Mouse (Mus musculus): ENCODE results near the gene Luzp1. TPM values are rescaled to one million over a fixed set of nuclear protein-coding genes. Genes with fewer than 3 reads are reported as not detected.

The Luzp1 gene
- 6.9 TPM for polyA plus RNA-seq (2015; fragmentation: Illumina TruSeq; extraction: RNeasy Lipid Tissue Mini Kit (QIAGEN cat#74804); ENCODE audit: insufficient read depth, low read depth, low replicate concordance)

DNA sequence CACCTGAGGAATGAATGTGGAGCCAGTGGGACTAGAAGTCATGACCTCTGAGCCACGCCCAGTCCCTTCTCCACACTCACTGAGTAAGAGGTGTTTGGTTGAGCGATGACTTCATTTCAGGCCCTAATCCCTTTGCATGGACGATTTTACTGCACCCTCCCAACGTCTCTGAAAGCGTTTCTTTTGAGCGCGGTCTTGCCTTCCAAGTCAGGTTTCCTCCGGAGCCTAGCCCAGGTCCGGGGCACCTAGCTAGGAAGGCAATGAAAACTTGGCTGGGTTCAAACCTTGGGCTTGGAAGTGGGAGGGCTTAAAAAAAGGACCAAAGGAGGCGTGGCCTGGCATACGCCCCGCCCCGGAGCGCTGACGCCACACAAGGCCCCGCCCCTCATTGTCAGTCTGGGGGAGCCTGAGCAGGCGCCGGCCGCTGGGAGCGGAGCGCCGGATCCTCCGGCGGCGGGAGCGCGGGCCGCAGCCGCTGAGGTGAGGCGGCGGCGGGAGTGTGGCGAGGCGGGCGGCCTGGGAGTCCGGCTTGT, at the start of gene Luzp1:
Gene Luzp1 (plus strand): TSS at position 391 of the 533 bp plus-strand sequence.

DNA sequence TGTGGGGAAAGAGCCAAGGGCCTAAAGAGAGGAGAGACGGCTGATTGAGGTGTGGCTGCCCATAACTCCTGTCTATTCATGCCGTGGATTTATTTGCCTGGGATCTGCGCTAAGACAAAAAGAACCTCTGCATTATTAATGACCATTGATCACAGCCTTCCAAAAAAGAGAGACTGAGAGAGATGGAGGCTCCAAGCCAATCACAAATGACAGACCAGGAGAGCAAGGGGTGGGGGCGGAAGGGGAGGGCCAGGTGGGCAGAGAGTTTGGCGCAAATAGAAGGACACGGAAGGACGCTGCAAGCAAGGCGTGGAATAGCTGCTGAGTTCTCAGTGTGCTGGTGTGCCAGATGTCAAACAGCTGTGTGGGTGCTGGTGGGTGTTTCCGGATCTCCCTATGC, 46.3 kb upstream of the Luzp1 start, which contains the start of gene Htr1d:
Gene Htr1d (plus strand): TSS at position 301 of the 400 bp plus-strand sequence.

DNA sequence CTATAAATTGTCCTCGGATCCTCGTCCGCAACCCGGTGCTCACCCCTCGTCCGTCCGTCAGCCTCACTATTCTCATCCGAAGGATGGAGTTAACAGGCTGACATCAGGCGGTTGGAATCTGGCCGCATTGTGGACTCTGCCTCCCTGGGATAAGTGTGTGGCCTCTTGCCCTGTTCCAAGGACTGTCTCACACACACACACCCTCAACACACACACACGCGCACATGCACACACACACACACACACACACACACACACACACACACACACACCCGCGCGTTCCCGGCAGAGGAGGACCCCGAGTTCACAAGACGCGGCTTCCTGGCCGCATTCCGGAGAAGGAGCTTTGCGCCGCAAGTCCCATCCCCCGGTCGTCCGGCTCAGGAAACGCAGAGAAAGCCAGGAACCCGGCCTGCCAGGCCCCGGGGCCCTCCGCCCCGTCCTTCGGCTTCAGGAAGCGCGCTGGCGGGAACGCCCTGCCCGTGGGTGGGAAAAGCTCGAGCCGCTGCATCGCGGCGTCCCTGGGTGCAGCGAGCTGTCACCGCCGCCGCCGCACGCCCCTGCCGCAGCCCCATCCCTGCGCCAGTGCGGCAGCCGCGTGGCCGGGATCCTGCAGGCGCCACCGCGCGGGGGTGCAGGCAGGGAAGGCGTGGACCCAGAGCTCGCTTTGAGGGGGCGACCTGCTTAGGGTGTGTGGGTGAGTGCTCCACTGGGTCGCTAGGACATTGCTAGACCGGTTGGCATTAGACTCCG, 7.3 kb upstream of the Luzp1 start, which contains the start of gene 6030445D17Rik:
Gene 6030445D17Rik (plus strand): TSS at position 165 of the 753 bp plus-strand sequence.

DNA sequence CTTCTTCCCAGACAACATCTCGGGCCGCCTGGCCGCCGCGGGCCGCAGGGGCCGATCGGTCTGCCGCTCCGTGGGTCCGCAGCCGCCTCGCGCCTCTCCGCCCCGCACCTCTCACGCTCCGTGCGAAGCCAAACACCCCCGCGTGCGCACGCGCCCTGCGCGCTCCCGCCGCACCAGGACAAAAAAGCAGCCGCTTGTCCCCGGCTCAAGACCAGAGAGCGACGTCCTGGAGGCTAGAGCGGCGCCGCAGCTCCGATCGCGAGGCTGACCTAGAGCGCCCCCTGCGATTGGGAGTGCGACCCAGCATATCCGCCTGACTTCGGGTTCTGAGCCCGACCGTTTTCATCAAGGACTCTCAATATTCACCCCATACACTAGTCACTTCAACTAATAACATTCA, 133.0 kb downstream of the Luzp1 start, which contains the start of gene Kdm1a:
Gene Kdm1a (minus strand): TSS at position 156 of the 400 bp plus-strand sequence.

Other genes starting within 250 kb of the Luzp1 start
- gene Tcea3, start 222.0 kb upstream of the Luzp1 start, polyA plus RNA-seq (2015; fragmentation: Illumina TruSeq; extraction: RNeasy Lipid Tissue Mini Kit (QIAGEN cat#74804); ENCODE audit: insufficient read depth, low read depth, low replicate concordance) = 8.2 TPM
- gene Zfp46, start 185.1 kb upstream of the Luzp1 start, polyA plus RNA-seq (2015; fragmentation: Illumina TruSeq; extraction: RNeasy Lipid Tissue Mini Kit (QIAGEN cat#74804); ENCODE audit: insufficient read depth, low read depth, low replicate concordance) = 2.1 TPM
- 15.1 TPM for gene Hnrnpr, start 158.8 kb upstream of the Luzp1 start, polyA plus RNA-seq (2015; fragmentation: Illumina TruSeq; extraction: RNeasy Lipid Tissue Mini Kit (QIAGEN cat#74804); ENCODE audit: insufficient read depth, low read depth, low replicate concordance)
- not detected for gene Htr1d, start 46.2 kb upstream of the Luzp1 start, polyA plus RNA-seq (2015; fragmentation: Illumina TruSeq; extraction: RNeasy Lipid Tissue Mini Kit (QIAGEN cat#74804); ENCODE audit: insufficient read depth, low read depth, low replicate concordance)
- gene 6030445D17Rik, start 7.5 kb upstream of the Luzp1 start, polyA plus RNA-seq (2015; fragmentation: Illumina TruSeq; extraction: RNeasy Lipid Tissue Mini Kit (QIAGEN cat#74804); ENCODE audit: insufficient read depth, low read depth, low replicate concordance) = not detected
- 15.4 TPM for gene Kdm1a, start 133.0 kb downstream of the Luzp1 start, polyA plus RNA-seq (2015; fragmentation: Illumina TruSeq; extraction: RNeasy Lipid Tissue Mini Kit (QIAGEN cat#74804); ENCODE audit: insufficient read depth, low read depth, low replicate concordance)
- not detected for gene Tex46, start 140.7 kb downstream of the Luzp1 start, polyA plus RNA-seq (2015; fragmentation: Illumina TruSeq; extraction: RNeasy Lipid Tissue Mini Kit (QIAGEN cat#74804); ENCODE audit: insufficient read depth, low read depth, low replicate concordance)
- not detected for gene Lactbl1, start 152.9 kb downstream of the Luzp1 start, polyA plus RNA-seq (2015; fragmentation: Illumina TruSeq; extraction: RNeasy Lipid Tissue Mini Kit (QIAGEN cat#74804); ENCODE audit: insufficient read depth, low read depth, low replicate concordance)